Mouse (Mus musculus) gastrocnemius, postnatal 10 days (tissue): ENCODE measurements at regions not wholly inside any gene's neighbourhood (a gene's known extent, or its start where the extent isn't known, plus 50 kb on each side); places are given as distances from the start of the nearest gene placed in this dataset.

Source experiments
- DNase-seq: peaks from one replicate; pipeline ENCODE4 v3.0.0; 2021; ENCODE audit warnings: mixed read lengths

GRCm38 (mm10) chr8:89905588-89905987 lies 442.6 kb downstream of the Tox3 start:
- no peak for DNase-seq

- DNase-seq = no peak
These were observed 444.8 kb downstream of the Tox3 start for GRCm38 (mm10) chr8:89903346-89903745.

GRCm38 (mm10) chr8:89872768-89873167 lies 475.4 kb downstream of the Tox3 start:
- no peak for DNase-seq

- no peak for DNase-seq
These were observed 476.2 kb downstream of the Tox3 start for GRCm38 (mm10) chr8:89871966-89872365.

GRCm38 (mm10) chr8:89859813-89860212 lies 488.3 kb downstream of the Tox3 start:
- DNase-seq = no peak

GRCm38 (mm10) chr8:89858706-89859385 lies 489.3 kb downstream of the Tox3 start:
- no peak for DNase-seq

GRCm38 (mm10) chr8:89855556-89855955 lies 492.6 kb downstream of the Tox3 start:
- DNase-seq = no peak

- DNase-seq = peak; percentile 13
These were observed 497.8 kb downstream of the Tox3 start for GRCm38 (mm10) chr8:89850209-89850796.

GRCm38 (mm10) chr8:89849416-89850208 lies 498.5 kb downstream of the Tox3 start:
- peak; percentile 16 for DNase-seq

GRCm38 (mm10) chr8:89838494-89838893 lies 509.6 kb downstream of the Tox3 start:
- no peak for DNase-seq

GRCm38 (mm10) chr8:89833715-89834114 lies 514.4 kb downstream of the Tox3 start:
- no peak for DNase-seq

- no peak for DNase-seq
These were observed 523.6 kb downstream of the Tox3 start for GRCm38 (mm10) chr8:89824586-89824985.

- no peak for DNase-seq
These were observed 524.5 kb downstream of the Tox3 start for GRCm38 (mm10) chr8:89823631-89824030.

GRCm38 (mm10) chr8:89812036-89812711 lies 536.0 kb downstream of the Tox3 start:
- DNase-seq = no peak

GRCm38 (mm10) chr8:89788296-89788695 lies 559.8 kb downstream of the Tox3 start:
- DNase-seq = no peak

- no peak for DNase-seq
These were observed 560.9 kb downstream of the Tox3 start for GRCm38 (mm10) chr8:89787050-89787905.

GRCm38 (mm10) chr8:89785011-89785410 lies 563.1 kb downstream of the Tox3 start:
- peak; percentile 57 for DNase-seq

GRCm38 (mm10) chr8:89783311-89783710 lies 564.8 kb downstream of the Tox3 start:
- DNase-seq = no peak

- DNase-seq = no peak
These were observed 581.8 kb downstream of the Tox3 start for GRCm38 (mm10) chr8:89766387-89766786.

- DNase-seq = no peak
These were observed 588.6 kb downstream of the Tox3 start for GRCm38 (mm10) chr8:89759531-89759930.

- no peak for DNase-seq
These were observed 589.4 kb downstream of the Tox3 start for GRCm38 (mm10) chr8:89758695-89759094.

- no peak for DNase-seq
These were observed 592.2 kb downstream of the Tox3 start for GRCm38 (mm10) chr8:89755951-89756350.
